Mouse (Mus musculus) bone marrow, adult 2 months (tissue): ENCODE measurements at regions not wholly inside any gene's neighbourhood (a gene's known extent, or its start where the extent isn't known, plus 50 kb on each side); places are given as distances from the start of the nearest gene placed in this dataset.

Experiments
- H3K27ac ChIP-seq: fragments of 200-500 bp; 2 replicates; pipeline ENCODE4 v1.5.1; 2012; ENCODE audit warnings: low read depth, mild to moderate bottlenecking, control low read depth, inconsistent platforms, low read length; ENCODE audit not compliant: control insufficient read depth, poor library complexity, insufficient read depth
- H3K4me1 ChIP-seq: fragments of 200-500 bp; 2 replicates; pipeline ENCODE4 v1.6.1; 2011; ENCODE audit warnings: low read length; ENCODE audit not compliant: control insufficient read depth, insufficient read depth
- H3K4me3 ChIP-seq: fragments of 200-500 bp; replicated peaks from 2 replicates; pipeline ENCODE3; 2011; ENCODE audit warnings: mild to moderate bottlenecking, low read depth, low read length, control low read depth; ENCODE audit not compliant: control insufficient read depth
- CTCF ChIP-seq: fragments of 200-500 bp; IDR thresholded peaks from 2 replicates; pipeline ENCODE4 v1.5.1; 2011; ENCODE audit warnings: low read length, control low read depth; ENCODE audit not compliant: control insufficient read depth, insufficient read depth
- POLR2A ChIP-seq: fragments of 200-500 bp; IDR thresholded peaks from 2 replicates; pipeline ENCODE4 v1.6.1; 2011; ENCODE audit warnings: low read depth, mild to moderate bottlenecking, control low read depth, low read length, borderline replicate concordance; ENCODE audit not compliant: control insufficient read depth
- WGBS: fragments of 180-500 bp; shearing (Covaris S2); methylation state at CpG from one replicate; pipeline ENCODE4 v1.1.7; 2018; 5-methylcytosine and 5-hydroxymethylcytosine counted together

DNA sequence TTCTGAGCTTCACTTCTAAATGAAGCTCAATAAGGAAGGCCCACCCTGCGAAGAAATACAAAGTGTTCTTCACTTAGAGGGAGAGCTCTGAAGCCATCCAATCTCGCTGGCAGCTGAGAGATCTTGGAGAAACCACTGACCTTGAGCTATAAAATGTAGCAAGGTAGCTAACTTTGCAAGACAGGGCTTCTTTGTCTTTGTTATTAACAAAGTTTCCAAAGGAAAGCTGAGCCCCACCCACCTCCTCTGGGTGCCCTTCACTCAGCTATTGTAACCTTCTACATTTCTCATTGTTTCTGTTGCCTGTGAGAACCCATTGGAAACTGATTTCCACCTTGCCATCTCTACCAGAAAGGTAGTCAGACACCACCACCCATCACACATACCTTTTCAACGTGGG lies 57.2 kb upstream of the Usp9x start:
- TF ChIP-seq POLR2A (no peak), CTCF (no peak)
- H3K4me3 ChIP-seq, result no peak overlapping the region
- no peak overlapping the region for H3K27ac ChIP-seq
- H3K4me1 ChIP-seq, result no peaks in the 10 kb centered on the region
- 73% methylated on average over 3 of the region's 3 CpGs for WGBS

DNA sequence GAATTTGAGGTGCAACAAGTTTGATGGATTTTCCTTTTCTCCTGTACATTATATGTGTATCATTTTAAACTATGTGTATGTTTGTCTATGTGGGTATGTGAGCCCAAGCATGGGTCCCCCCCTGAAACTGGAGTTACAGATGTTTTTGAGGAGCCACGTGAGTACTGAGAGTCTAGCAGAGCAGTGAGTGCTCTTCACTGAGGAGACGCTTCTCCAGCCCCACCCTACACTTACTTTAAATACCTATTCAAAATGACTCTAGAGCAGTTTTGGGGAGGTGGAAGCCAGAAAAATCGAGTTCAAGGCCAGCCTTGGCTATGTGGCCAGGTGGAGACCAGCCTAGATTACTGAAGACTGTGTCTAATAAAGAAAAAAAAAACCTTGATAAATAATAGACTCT lies 58.2 kb upstream of the Usp9x start:
- H3K27ac ChIP-seq, result no peak overlapping the region
- WGBS, result 70% methylated on average over 3 of the region's 3 CpGs
- no peak overlapping the region for H3K4me3 ChIP-seq
- no peak for TF ChIP-seq POLR2A
- no peak for TF ChIP-seq CTCF
- no peaks in the 10 kb centered on the region for H3K4me1 ChIP-seq

DNA sequence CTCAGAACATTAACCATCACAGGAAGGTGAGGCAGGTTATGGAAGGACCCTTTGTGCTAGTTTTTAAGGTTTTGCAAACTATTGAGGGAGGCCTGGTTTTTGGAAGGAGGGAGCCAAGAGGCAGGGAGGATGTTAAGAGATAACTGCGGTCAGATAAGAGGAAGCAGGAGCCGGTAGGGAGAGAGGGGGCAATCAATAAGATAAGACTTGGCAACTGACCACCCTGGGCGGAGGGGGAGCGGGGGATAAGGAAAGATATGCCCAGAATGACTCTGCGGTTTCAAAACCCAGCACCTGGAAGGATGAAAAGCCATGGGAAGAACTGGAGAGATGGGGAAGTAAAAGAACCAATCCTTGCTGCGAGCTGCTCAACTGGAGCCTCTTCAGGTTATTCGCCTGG lies 80.5 kb upstream of the Usp9x start:
- no peaks in the 10 kb centered on the region for H3K4me1 ChIP-seq
- no peak overlapping the region for H3K27ac ChIP-seq
- no peak overlapping the region for H3K4me3 ChIP-seq
- no peak for TF ChIP-seq POLR2A
- TF ChIP-seq CTCF, result no peak
- WGBS, result 39% methylated on average over 7 of the region's 7 CpGs

DNA sequence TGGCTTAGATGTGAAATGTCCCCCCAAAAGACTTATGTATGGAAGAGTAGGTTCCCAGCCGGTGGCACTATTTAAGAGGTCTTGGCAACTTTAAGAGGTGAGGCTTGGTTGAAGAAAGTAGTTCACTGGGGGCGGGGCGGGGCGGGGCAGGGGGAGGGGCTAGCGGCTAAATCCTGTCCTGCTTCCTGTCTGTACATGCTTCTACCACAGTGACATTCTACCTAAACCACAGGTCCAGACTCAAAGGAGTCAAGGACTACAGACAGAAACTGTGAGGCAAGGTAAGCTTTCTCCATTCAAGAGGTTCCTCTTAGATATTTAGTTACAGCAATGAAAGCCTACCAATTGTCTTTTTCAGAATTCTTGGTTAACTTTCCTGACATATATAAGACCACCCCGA lies 93.6 kb upstream of the Usp9x start:
- H3K4me1 ChIP-seq, result no peaks in the 10 kb centered on the region
- no peak overlapping the region for H3K4me3 ChIP-seq
- 51% methylated on average over 6 of the region's 6 CpGs for WGBS
- H3K27ac ChIP-seq, result no peak overlapping the region
- TF ChIP-seq CTCF (no peak), POLR2A (no peak)

DNA sequence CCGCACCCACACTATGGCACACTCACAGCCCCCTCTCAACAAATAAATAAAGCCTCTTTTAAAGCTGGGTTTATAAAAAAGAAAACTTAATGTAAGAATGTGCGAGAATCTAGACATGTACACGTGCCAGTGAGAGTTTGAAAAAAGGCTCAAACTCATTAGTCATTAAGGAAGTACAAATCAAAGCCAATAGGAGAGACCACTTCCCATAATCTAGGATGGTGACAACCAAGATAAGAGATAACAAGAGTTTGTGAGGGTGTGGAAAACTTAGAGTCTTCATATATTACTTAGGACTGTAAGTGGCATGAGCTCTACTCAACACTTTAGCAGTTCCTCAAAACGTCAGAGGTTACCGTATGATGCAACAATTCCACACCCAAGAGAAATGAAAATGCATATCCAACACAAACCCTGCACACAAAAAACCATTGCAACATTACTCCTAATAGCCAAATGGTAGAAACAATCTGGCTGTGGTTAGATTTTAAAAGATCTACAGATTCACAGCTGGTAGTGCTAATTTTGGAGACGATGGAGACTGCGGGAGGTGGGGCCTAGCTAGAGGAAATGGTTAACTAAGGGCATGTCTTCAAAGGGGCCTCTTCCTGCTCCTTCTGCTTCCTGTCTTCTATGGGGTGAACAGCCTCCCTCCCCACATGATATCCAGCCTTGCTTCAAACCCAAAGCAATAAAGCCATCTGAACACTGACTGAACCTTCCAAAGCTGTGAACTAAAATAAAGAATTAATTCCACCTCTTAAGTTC lies 102.1 kb upstream of the Usp9x start:
- Histone ChIP-seq H3K4me1 (no peaks in the 10 kb centered on the region), H3K27ac (no peak overlapping the region), H3K4me3 (no peak overlapping the region)
- WGBS, result 33% methylated on average over 7 of the region's 7 CpGs
- TF ChIP-seq CTCF (no peak), POLR2A (no peak)

DNA sequence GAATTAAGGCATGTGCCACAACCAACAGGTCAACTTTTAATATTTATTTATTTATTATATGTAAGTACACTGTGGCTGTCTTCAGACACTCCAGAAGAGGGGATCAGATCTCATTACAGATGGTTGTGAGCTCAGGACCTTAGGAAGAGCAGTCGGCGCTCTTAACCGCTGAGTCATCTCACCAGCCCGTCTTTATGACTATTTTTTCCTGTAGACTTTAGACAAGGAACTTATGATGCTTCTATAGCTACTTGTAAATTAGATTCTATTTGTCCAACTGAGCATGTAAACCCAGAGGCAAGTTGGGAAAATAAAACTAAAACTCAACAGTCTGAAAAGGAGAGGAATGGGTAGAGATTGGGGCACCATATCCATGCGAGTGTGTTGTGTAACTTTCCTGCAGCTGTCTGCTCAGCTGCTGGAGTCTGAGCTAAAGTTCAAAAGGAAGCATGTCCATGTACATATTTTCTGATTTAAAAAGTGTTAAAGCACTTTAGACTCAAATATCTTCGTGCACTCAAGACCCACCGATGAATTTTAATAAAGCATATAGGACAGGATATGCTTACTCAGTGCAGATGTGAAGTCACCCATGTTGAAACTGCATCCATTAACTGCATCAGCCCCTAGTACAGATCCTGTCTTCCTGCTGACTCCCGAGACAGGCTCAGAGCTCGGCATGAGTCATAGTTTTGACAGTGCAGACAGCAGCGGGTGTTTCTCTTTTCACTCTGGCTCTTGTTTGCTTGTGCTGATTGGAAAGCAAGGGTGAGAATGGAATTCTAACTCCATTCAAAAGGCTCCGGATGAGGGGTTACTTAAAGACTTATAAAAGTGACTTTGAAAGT lies 111.6 kb upstream of the Usp9x start:
- TF ChIP-seq POLR2A (no peak), CTCF (no peak)
- no peak overlapping the region for H3K27ac ChIP-seq
- H3K4me3 ChIP-seq, result no peak overlapping the region
- 31% methylated on average over 11 of the region's 11 CpGs for WGBS
- no peaks in the 10 kb centered on the region; the same call in 1 of the 2 replicates for H3K4me1 ChIP-seq

DNA sequence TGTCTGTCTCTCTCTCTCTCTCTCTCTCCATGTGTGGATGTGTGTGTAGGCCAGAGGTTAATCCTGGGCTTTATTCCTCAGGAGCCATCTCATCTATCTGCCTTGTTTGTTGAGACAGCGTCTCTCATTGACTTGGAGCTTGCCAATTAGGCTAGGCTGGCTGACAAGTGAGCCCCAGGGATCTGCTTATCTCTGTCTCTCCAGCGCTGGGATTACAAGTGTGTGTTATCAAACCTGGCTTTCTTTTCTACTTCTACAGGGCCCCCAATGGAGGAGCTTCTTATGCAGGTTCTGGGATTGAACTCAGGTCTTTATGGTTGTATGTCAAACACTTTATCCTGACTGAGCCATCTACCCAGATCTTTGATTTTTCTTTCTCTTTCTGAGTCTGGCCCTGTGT lies 112.4 kb upstream of the Usp9x start:
- H3K4me3 ChIP-seq, result no peak overlapping the region
- 51% methylated on average over 2 of the region's 2 CpGs for WGBS
- TF ChIP-seq CTCF (no peak), POLR2A (no peak)
- H3K4me1 ChIP-seq, result no peaks in the 10 kb centered on the region; the same call in 1 of the 2 replicates
- H3K27ac ChIP-seq, result no peak overlapping the region

DNA sequence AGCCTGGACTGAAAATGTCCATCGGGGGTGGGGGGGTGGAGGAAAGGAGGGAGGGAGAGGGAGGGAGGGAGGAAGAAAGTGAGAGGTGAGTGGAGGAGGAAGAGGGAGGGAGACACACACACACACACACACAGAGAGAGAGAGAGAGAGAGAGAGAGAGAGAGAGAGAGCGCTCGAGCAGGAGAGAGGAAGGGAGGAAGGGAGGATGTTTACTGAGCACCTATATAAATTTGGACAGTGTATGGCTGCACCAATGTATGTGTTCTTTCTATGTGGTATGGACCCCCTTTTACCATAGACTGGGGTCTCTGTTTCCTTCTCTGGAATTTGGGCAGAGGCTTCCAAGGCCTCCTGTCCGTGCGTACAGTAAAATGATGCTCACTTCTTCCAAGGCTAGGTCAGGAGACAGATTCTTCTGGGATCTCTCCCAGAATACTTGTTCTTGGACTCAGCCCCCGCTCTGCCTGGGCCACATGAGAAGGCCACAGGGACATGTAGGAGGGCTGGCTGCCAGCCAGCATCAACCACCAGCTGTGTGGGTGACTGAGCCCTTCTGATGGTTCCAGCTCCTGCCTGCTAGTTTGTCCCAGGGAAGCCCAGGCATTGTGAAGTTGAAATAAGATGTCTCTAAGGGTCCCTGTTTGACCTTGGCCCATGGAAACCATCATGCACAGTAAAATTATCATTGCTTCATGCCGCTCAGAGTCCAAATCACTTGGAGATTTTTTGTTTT lies 120.2 kb upstream of the Usp9x start:
- WGBS, result 59% methylated on average over 7 of the region's 7 CpGs
- Histone ChIP-seq H3K4me1 (no peaks in the 10 kb centered on the region), H3K27ac (no peak overlapping the region; the same call in 1 of the 2 replicates), H3K4me3 (no peak overlapping the region)
- TF ChIP-seq CTCF, result no peak
- TF ChIP-seq POLR2A, result no peak
